Mouse (Mus musculus) small intestine, adult 2 months (tissue): ENCODE measurements around the gene Amz1. TPM values are rescaled to one million over a fixed set of nuclear protein-coding genes. Genes with fewer than 3 reads are reported as not detected.

Experiments used
- H3K27ac ChIP-seq: fragments of 200-500 bp; 2 replicates; pipeline ENCODE4 v1.5.1; 2012; ENCODE audit warnings: low read depth, low read length, control low read depth, inconsistent platforms; ENCODE audit not compliant: insufficient read depth
- H3K27me3 ChIP-seq: fragments of 200-500 bp; 2 replicates; pipeline ENCODE4 v1.6.1; 2012; ENCODE audit warnings: mild to moderate bottlenecking, moderate library complexity, low read length, inconsistent platforms; ENCODE audit not compliant: control insufficient read depth, insufficient read depth
- H3K36me3 ChIP-seq: fragments of 200-500 bp; 2 replicates; pipeline ENCODE4 v1.6.1; 2012; ENCODE audit warnings: mild to moderate bottlenecking, low read length, control low read depth, inconsistent platforms; ENCODE audit not compliant: control insufficient read depth, insufficient read depth
- H3K4me1 ChIP-seq: fragments of 200-500 bp; 2 replicates; pipeline ENCODE4 v1.6.1; 2012; ENCODE audit warnings: low read length, inconsistent platforms, mixed read lengths; ENCODE audit not compliant: control insufficient read depth, insufficient read depth, insufficient read length
- H3K4me3 ChIP-seq: fragments of 200-500 bp; 2 replicates; pipeline ENCODE4 v1.5.1; 2012; ENCODE audit warnings: low read depth, mild to moderate bottlenecking, control low read depth, inconsistent platforms, low read length, moderate library complexity
- CTCF ChIP-seq: fragments of 200-500 bp; IDR thresholded peaks from 2 replicates; pipeline ENCODE4 v1.5.1; 2012; ENCODE audit warnings: low read depth, mild to moderate bottlenecking, control low read depth, inconsistent platforms, low read length, moderate library complexity, mixed read lengths; ENCODE audit not compliant: insufficient replicate concordance, insufficient read length; ENCODE audit errors: extremely low read depth
- POLR2A ChIP-seq: fragments of 200-500 bp; IDR thresholded peaks from 2 replicates; pipeline ENCODE4 v1.6.1; 2012; ENCODE audit warnings: low read depth, mild to moderate bottlenecking, control low read depth, inconsistent platforms, low read length, moderate library complexity
- WGBS: fragments of 180-500 bp; shearing (Covaris S2); methylation state at CpG from one replicate; pipeline ENCODE4 v1.1.7; 2018; 5-methylcytosine and 5-hydroxymethylcytosine counted together
- polyA plus RNA-seq: library from polyadenylated mRNA; depleted of rRNA; stranded (reverse); fragments of >200 nt; gene quantifications from 2 replicates; pipeline ENCODE4 v1.2.3, GENCODE M21; 2012

Gene Amz1
- polyA plus RNA-seq, 1 experiment, result 3.8 TPM

GRCm38 (mm10) chr5:140736166-140736565 is 12.2 kb downstream of the Amz1 start:
- 11% methylated on average over 13 of the region's 13 CpGs for WGBS
- no peaks in the 10 kb centered on the region for H3K36me3 ChIP-seq
- H3K27ac ChIP-seq, result 0 out of 2 replicates have a peak overlapping the region, but pooled peaks have one; percentile 34
- H3K27me3 ChIP-seq, result peaks cover 20% of the 10 kb centered on the region
- peaks cover 2% of the 10 kb centered on the region; the same call in 1 of the 2 replicates for H3K4me1 ChIP-seq
- peak overlapping the region; percentile 52 for H3K4me3 ChIP-seq
- TF ChIP-seq CTCF (no peak), POLR2A (no peak)

GRCm38 (mm10) chr5:140739813-140740212 is 15.9 kb downstream of the Amz1 start:
- Histone ChIP-seq H3K27me3 (peaks cover 20% of the 10 kb centered on the region), H3K27ac (no peak overlapping the region), H3K4me3 (no peak overlapping the region), H3K4me1 (peaks cover under 1% of the 10 kb centered on the region; the same call in 1 of the 2 replicates), H3K36me3 (no peaks in the 10 kb centered on the region)
- TF ChIP-seq POLR2A (no peak), CTCF (no peak)
- 77% methylated on average over 12 of the region's 12 CpGs for WGBS

- H3K36me3 ChIP-seq, result no peaks in the 10 kb centered on the region
- no peak for TF ChIP-seq CTCF
- TF ChIP-seq POLR2A, result no peak
- 74% methylated on average over 11 of the region's 11 CpGs for WGBS
- H3K27me3 ChIP-seq, result peaks cover 11% of the 10 kb centered on the region; the same call in 1 of the 2 replicates
- no peaks in the 10 kb centered on the region; the same call in 1 of the 2 replicates for H3K4me1 ChIP-seq
- no peak overlapping the region for H3K4me3 ChIP-seq
- H3K27ac ChIP-seq, result no peak overlapping the region
Measured at GRCm38 (mm10) chr5:140741040-140741439, 17.1 kb downstream of the Amz1 start.

GRCm38 (mm10) chr5:140741877-140742276 is 17.9 kb downstream of the Amz1 start:
- no peaks in the 10 kb centered on the region for H3K36me3 ChIP-seq
- TF ChIP-seq CTCF (peak; percentile 11; the same call in 1 of the 2 replicates), POLR2A (no peak)
- no peak overlapping the region for H3K27ac ChIP-seq
- H3K4me1 ChIP-seq, result no peaks in the 10 kb centered on the region; the same call in 1 of the 2 replicates
- H3K27me3 ChIP-seq, result peaks cover 4% of the 10 kb centered on the region; the same call in 1 of the 2 replicates
- H3K4me3 ChIP-seq, result no peak overlapping the region

GRCm38 (mm10) chr5:140743706-140744131 is 19.8 kb downstream of the Amz1 start:
- no peak overlapping the region for H3K4me3 ChIP-seq
- H3K4me1 ChIP-seq, result peaks cover 3% of the 10 kb centered on the region
- WGBS, result 32% methylated on average over 12 of the region's 12 CpGs
- TF ChIP-seq CTCF (no peak), POLR2A (no peak)
- H3K36me3 ChIP-seq, result no peaks in the 10 kb centered on the region
- H3K27me3 ChIP-seq, result no peaks in the 10 kb centered on the region
- no peak overlapping the region for H3K27ac ChIP-seq

GRCm38 (mm10) chr5:140748425-140748824 is 24.5 kb downstream of the Amz1 start:
- H3K4me3 ChIP-seq, result no peak overlapping the region
- no peaks in the 10 kb centered on the region for H3K27me3 ChIP-seq
- 19% methylated on average over 10 of the region's 10 CpGs for WGBS
- H3K27ac ChIP-seq, result peak overlapping the region; percentile 6; the same call in 1 of the 2 replicates
- TF ChIP-seq CTCF, result no peak
- no peak for TF ChIP-seq POLR2A
- H3K36me3 ChIP-seq, result no peaks in the 10 kb centered on the region
- peaks cover 11% of the 10 kb centered on the region for H3K4me1 ChIP-seq

GRCm38 (mm10) chr5:140749062-140749875 is 25.3 kb downstream of the Amz1 start:
- Histone ChIP-seq H3K27ac (peak overlapping the region; percentile 7; the same call in 1 of the 2 replicates), H3K27me3 (no peaks in the 10 kb centered on the region), H3K4me3 (peak overlapping the region; percentile 44), H3K4me1 (peaks cover 11% of the 10 kb centered on the region), H3K36me3 (no peaks in the 10 kb centered on the region)
- WGBS, result 6% methylated on average over 12 of the region's 12 CpGs
- TF ChIP-seq POLR2A (no peak), CTCF (peak; percentile 77)
